ENCODE assay signal across 8 mouse cellular contexts in the genomic region with DNA sequence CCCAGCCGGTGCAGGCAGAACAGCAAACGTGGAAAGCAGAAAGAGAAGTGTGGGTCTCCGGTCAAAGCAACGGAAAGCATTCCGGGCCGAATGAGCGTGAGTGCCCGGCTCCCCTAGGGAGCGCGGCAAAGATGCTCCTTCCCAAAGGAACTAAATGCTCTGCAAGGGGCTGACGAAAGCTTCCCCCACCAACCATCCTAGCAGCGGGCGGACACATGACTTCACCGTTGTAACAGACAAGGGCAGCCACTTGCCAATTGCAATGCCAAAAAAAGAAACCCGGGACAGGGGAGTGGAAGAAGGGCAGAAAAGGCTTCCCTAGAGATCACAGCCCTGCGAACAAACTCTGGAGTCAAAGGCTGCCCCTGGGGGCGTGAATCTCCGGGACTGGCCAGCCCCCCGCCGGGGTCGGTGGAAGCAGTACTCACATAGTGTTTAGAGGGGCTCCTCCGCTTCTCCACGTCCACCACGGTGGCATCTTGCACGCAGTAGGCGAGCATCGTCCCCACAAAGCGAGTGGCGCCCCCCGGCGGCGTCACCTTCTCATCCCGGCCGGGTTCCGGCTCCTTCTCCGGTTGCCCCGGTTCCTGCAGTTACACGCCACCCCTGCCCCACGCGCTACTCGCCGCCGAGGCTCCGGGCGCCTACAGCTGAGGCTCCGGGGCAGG. TPM values are rescaled to one million over a fixed set of nuclear protein-coding genes. Genes with fewer than 3 reads are reported as not detected.
DNase-seq lines count a peak whose midpoint lies in the region; ATAC-seq and TF ChIP-seq lines count a peak whose summit lies in the region.

No protein-coding gene starts in this region.

- peaks cover 37% of the 10 kb centered on the region for H3K27me3 ChIP-seq in E14TG2a.4 (ENCODE audit: insufficient read depth, low read length)
- H3K27me3 ChIP-seq in forebrain, embryonic 13.5 days = no peaks in the 10 kb centered on the region
- no peaks in the 10 kb centered on the region for H3K27me3 ChIP-seq in heart, postnatal 0 days (ENCODE audit: control insufficient read depth, insufficient read depth, low read length)

- DNase-seq in brain, adult 2 months (ENCODE audit: low read depth, low spot score) = peak; percentile 70
- DNase-seq in heart, postnatal 0 days (ENCODE audit: low spot score) = peak; percentile 67
- peak; percentile 66 to 91 for DNase-seq in kidney, postnatal 36 days
- peak; percentile 81 for DNase-seq in lung, adult 2 months
- DNase-seq in thymus, postnatal 10 days (ENCODE audit: low spot score in 2 of 2) = peak; percentile 81 to 94

- TF ChIP-seq EP300 in heart, postnatal 0 days (IDR thresholded peaks at IDR 0.05; ENCODE audit: low read depth) = peak; percentile 40; the same call in 1 of the 2 replicates

- no peak for TF ChIP-seq POLR2A in lung, adult 2 months (IDR thresholded peaks at IDR 0.05; ENCODE audit: borderline replicate concordance, extremely low read depth, low read depth, low read length)

- no peaks in the 10 kb centered on the region for H3K9me3 ChIP-seq in E14TG2a.4 (ENCODE audit: low read length)
- no peaks in the 10 kb centered on the region for H3K9me3 ChIP-seq in forebrain, embryonic 13.5 days (replicated peaks)
- H3K9me3 ChIP-seq in heart, postnatal 0 days (replicated peaks; ENCODE audit: control insufficient read depth, low read length) = no peaks in the 10 kb centered on the region

- peak overlapping the region; percentile 82 for H3K27ac ChIP-seq in forebrain, embryonic 13.5 days
- peak overlapping the region; percentile 90 for H3K27ac ChIP-seq in heart, postnatal 0 days (ENCODE audit: low read depth)

- H3K4me2 ChIP-seq in forebrain, embryonic 13.5 days = peak overlapping the region; percentile 94
- peak overlapping the region; percentile 83 for H3K4me2 ChIP-seq in heart, postnatal 0 days (ENCODE audit: low read depth, low read length)

- H3K36me3 ChIP-seq in E14TG2a.4 (ENCODE audit: insufficient read depth, low read length) = 0 out of 2 replicates have a peak, but pooled peaks cover 7% of the 10 kb centered on the region
- 0 out of 2 replicates have a peak, but pooled peaks cover 7% of the 10 kb centered on the region for H3K36me3 ChIP-seq in forebrain, embryonic 13.5 days (ENCODE audit: poor library complexity, severe bottlenecking)
- H3K36me3 ChIP-seq in heart, postnatal 0 days (replicated peaks; ENCODE audit: control insufficient read depth, insufficient read depth, low read length) = no peaks in the 10 kb centered on the region

- H3K9ac ChIP-seq in forebrain, embryonic 13.5 days = peak overlapping the region; percentile 89
- peak overlapping the region; percentile 79 for H3K9ac ChIP-seq in heart, postnatal 0 days (replicated peaks; ENCODE audit: low read depth, low read length)

- peak overlapping the region; percentile 91 for H3K4me3 ChIP-seq in E14TG2a.4 (replicated peaks; ENCODE audit: low read length)
- H3K4me3 ChIP-seq in forebrain, embryonic 13.5 days = peak overlapping the region; percentile 77
- peak overlapping the region; percentile 77 for H3K4me3 ChIP-seq in heart, postnatal 0 days (ENCODE audit: low read depth, low read length)
- peak overlapping the region; percentile 59 for H3K4me3 ChIP-seq in lung, adult 2 months (replicated peaks; ENCODE audit: extremely low read depth, low read depth, low read length)

- TF ChIP-seq CTCF in E14TG2a.4 (conservative IDR thresholded peaks at IDR 0.05; ENCODE audit: low read length) = peak; percentile 18; the same call in 1 of the 2 replicates
- peak; percentile 57 for TF ChIP-seq CTCF in heart, postnatal 0 days (IDR thresholded peaks at IDR 0.05; ENCODE audit: low read depth)
- TF ChIP-seq CTCF in lung, adult 2 months (IDR thresholded peaks at IDR 0.05; ENCODE audit: insufficient read depth, low read length) = peak; percentile 41; the same call in 1 of the 2 replicates

- peak; percentile 23 for ATAC-seq in forebrain, embryonic 13.5 days
- ATAC-seq in heart, postnatal 0 days (ENCODE audit: insufficient read depth, low read depth) = peak; percentile 51
- ATAC-seq in neutrophil, adult 5-6 weeks (ENCODE audit: extremely low read depth, insufficient number of reproducible peaks, low FRiP score, poor library complexity, severe bottlenecking) = peak; percentile 57

- H3K4me1 ChIP-seq in E14TG2a.4 (replicated peaks; ENCODE audit: low read depth, low read length) = peaks cover 59% of the 10 kb centered on the region
- H3K4me1 ChIP-seq in forebrain, embryonic 13.5 days = peaks cover 47% of the 10 kb centered on the region
- peaks cover 39% of the 10 kb centered on the region for H3K4me1 ChIP-seq in heart, postnatal 0 days (ENCODE audit: control insufficient read depth, insufficient read depth)
- peaks cover 19% of the 10 kb centered on the region for H3K4me1 ChIP-seq in lung, adult 2 months (ENCODE audit: control insufficient read depth, insufficient read depth, low read length)

- under 1% methylated on average over 46 of the region's 46 CpGs for WGBS in forebrain, embryonic 13.5 days
- WGBS in heart, postnatal 0 days = under 1% methylated on average over 46 of the region's 46 CpGs
- under 1% methylated on average over 46 of the region's 46 CpGs for WGBS in lung, adult 2 months

RNA-seq across cellular contexts. Expression of a gene that starts 0.4 kb away (rescaled TPM):
- polyA plus RNA-seq in forebrain, embryonic 13.5 days (2015; fragmentation: Nextera tagmentation; extraction: Ambion mirVana) = 3.0 and 3.6 TPM in 2 replicates
- total RNA-seq in heart, postnatal 0 days (2014; rRNA removed; ENCODE audit: low replicate concordance) = 45.0 and 47.2 TPM in 2 replicates
- 2.9 and 3.4 TPM in 2 replicates for polyA plus RNA-seq in heart, postnatal 0 days (2015; fragmentation: Nextera tagmentation; extraction: Ambion mirVana)
- polyA plus RNA-seq in lung, adult 2 months (2012; rRNA removed) = 36.9 and 40.9 TPM in 2 replicates
- 17.8 and 24.0 TPM in 2 replicates for total RNA-seq in neutrophil, adult 5-6 weeks (2017)

Comparison
In these comparisons a context has a peak if more than half of its experiments do, and no peak if none do; other contexts are left out.
1. Peak in every context shown above with its lines: DNase-seq, ATAC-seq, H3K4me3 ChIP-seq and H3K27ac ChIP-seq.